Comparison of ENCODE assay signal across 9 mouse cellular contexts in the genomic region with DNA sequence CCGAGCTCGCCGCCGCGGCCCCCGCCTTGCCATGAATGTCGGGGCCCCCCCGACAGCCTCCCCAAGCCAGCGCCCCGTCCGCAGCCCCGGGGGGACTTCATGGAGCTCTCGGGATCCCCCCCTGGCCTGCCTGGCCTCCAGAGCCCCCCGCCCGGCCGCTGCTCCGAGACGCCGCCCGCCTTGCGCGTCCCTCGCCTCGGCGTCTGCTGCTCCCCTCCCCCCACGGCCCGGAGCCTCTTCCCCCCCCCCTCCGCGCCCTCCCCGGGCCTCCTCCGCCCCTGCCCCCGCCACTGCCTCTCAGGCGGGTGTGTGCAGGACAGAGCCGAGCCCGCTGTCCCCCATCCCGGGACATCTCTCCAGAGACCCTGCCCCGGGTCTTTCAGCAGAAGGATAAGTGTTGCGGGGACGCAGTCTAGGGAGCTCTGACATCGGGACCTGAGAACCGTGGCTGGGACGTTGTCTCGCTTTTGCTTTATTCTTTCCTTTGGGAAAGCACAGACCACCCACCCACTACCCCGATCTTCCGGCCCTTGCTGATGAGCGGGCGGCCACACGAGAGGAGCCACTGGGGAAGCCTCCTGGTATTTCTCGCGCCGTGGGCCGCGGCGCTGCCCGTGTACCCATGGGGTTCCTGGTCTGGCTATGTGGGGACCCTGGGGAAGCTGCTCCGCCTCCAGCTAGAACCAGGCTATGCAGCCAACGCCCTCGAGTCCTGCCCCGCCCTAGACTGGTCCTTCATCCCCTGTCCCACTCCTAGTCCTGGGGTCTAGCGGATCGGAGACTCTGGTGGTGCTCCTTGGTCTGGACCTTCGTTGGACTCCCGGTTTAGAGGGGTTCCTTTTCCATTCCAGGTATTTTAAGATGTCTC. TPM values are rescaled to one million over a fixed set of nuclear protein-coding genes. Genes with fewer than 3 reads are reported as not detected.
DNase-seq lines count a peak whose midpoint lies in the region; ATAC-seq and TF ChIP-seq lines count a peak whose summit lies in the region.
"Had no signal": no experiment of that assay in that cellular context is flagged by ENCODE, and none has a peak within 500 bp of the region (broad histone marks: within the 10 kb centered on the region; RNA-seq: fewer than 3 reads in every experiment).

No protein-coding gene starts in this region.

- peak overlapping the region; percentile 56 for H3K4me3 ChIP-seq in megakaryocyte, embryonic 14.5 days (replicated peaks)
- peak overlapping the region; percentile 70 for H3K4me3 ChIP-seq in forebrain, embryonic 10.5 days
- peak overlapping the region; percentile 65 for H3K4me3 ChIP-seq in intestine, postnatal 0 days (ENCODE audit: low read depth, low read length)
- H3K4me3 ChIP-seq in lung, postnatal 0 days (ENCODE audit: low read depth, low read length) = peak overlapping the region; percentile 58

- no peak for ATAC-seq in megakaryocyte, adult 5-6 weeks (ENCODE audit: poor library complexity, severe bottlenecking)
- ATAC-seq in intestine, postnatal 0 days = peak; percentile 34; the same call in 1 of the 2 replicates
- ATAC-seq in lung, postnatal 0 days = peak; percentile 56

- peak overlapping the region; percentile 83 for H3K4me2 ChIP-seq in intestine, postnatal 0 days (replicated peaks; ENCODE audit: low read depth)
- peak overlapping the region; percentile 81 for H3K4me2 ChIP-seq in lung, postnatal 0 days (replicated peaks; ENCODE audit: low read depth, low read length)

- WGBS in forebrain, embryonic 10.5 days = 3% methylated on average over 51 of the region's 63 CpGs
- WGBS in intestine, postnatal 0 days = 6% methylated on average over 44 of the region's 63 CpGs
- 4% methylated on average over 33 of the region's 63 CpGs for WGBS in lung, postnatal 0 days

- peaks cover 20% of the 10 kb centered on the region for H3K4me1 ChIP-seq in megakaryocyte, embryonic 14.5 days
- H3K4me1 ChIP-seq in forebrain, embryonic 10.5 days = peaks cover 62% of the 10 kb centered on the region
- no peaks in the 10 kb centered on the region for H3K4me1 ChIP-seq in intestine, postnatal 0 days (replicated peaks; ENCODE audit: control insufficient read depth, insufficient read depth, low read length)
- H3K4me1 ChIP-seq in lung, postnatal 0 days (ENCODE audit: insufficient read depth, low read depth, low read length) = no peaks in the 10 kb centered on the region

- H3K9me3 ChIP-seq in megakaryocyte, embryonic 14.5 days = no peaks in the 10 kb centered on the region
- H3K9me3 ChIP-seq in forebrain, embryonic 10.5 days = no peaks in the 10 kb centered on the region
- no peaks in the 10 kb centered on the region for H3K9me3 ChIP-seq in intestine, postnatal 0 days (ENCODE audit: control insufficient read depth)
- no peaks in the 10 kb centered on the region for H3K9me3 ChIP-seq in lung, postnatal 0 days (ENCODE audit: low read length)

- H3K27ac ChIP-seq in forebrain, embryonic 10.5 days = peak overlapping the region; percentile 89
- peak overlapping the region; percentile 50; the same call in 1 of the 2 replicates for H3K27ac ChIP-seq in intestine, postnatal 0 days (ENCODE audit: low read depth, low read length)
- peak overlapping the region; percentile 60 for H3K27ac ChIP-seq in lung, postnatal 0 days (ENCODE audit: low read length)

- peaks cover 98% of the 10 kb centered on the region for H3K27me3 ChIP-seq in megakaryocyte, embryonic 14.5 days (replicated peaks)
- H3K27me3 ChIP-seq in forebrain, embryonic 10.5 days (ENCODE audit: poor library complexity, severe bottlenecking) = peaks cover 99% of the 10 kb centered on the region
- H3K27me3 ChIP-seq in intestine, postnatal 0 days (replicated peaks; ENCODE audit: control insufficient read depth, insufficient read depth, low read length) = peaks cover 58% of the 10 kb centered on the region
- peaks cover 23% of the 10 kb centered on the region for H3K27me3 ChIP-seq in lung, postnatal 0 days (replicated peaks; ENCODE audit: insufficient read depth, low read length)

- DNase-seq in forebrain, embryonic 10.5 days (ENCODE audit: extremely low spot score, low spot score) = peak; percentile 63
- peak; percentile 42 for DNase-seq in lung, postnatal 0 days (ENCODE audit: low spot score)
- peak; percentile 77 for DNase-seq in yolk sac, embryonic 10.5 days (ENCODE audit: low spot score)
- DNase-seq in thymus, postnatal 25 days = no peak
- DNase-seq in natural killer cell, adult 2 months (ENCODE audit: low spot score in 2 of 2) = no peak

- H3K9ac ChIP-seq in intestine, postnatal 0 days (ENCODE audit: low read depth, low read length) = peak overlapping the region; percentile 60
- H3K9ac ChIP-seq in lung, postnatal 0 days (replicated peaks; ENCODE audit: low read depth) = peak overlapping the region; percentile 32; the same call in 1 of the 2 replicates

- TF ChIP-seq CTCF in intestine, postnatal 0 days (IDR thresholded peaks at IDR 0.05; ENCODE audit: low read depth) = no peak
- TF ChIP-seq CTCF in lung, postnatal 0 days (IDR thresholded peaks at IDR 0.05) = no peak

- no peak for TF ChIP-seq EP300 in lung, postnatal 0 days (IDR thresholded peaks at IDR 0.05)

- H3K36me3 ChIP-seq in megakaryocyte, embryonic 14.5 days (replicated peaks; ENCODE audit: low read length) = no peaks in the 10 kb centered on the region
- H3K36me3 ChIP-seq in forebrain, embryonic 10.5 days (replicated peaks) = no peaks in the 10 kb centered on the region
- no peaks in the 10 kb centered on the region for H3K36me3 ChIP-seq in intestine, postnatal 0 days (ENCODE audit: control insufficient read depth, insufficient read depth)
- H3K36me3 ChIP-seq in lung, postnatal 0 days (ENCODE audit: insufficient read depth, low read length) = no peaks in the 10 kb centered on the region

RNA-seq across cellular contexts. Expression of gene Myl3, which starts 2.0 kb away (rescaled TPM):
- not detected in 2 replicates for polyA plus RNA-seq in megakaryocyte, embryonic 14.5 days (2012; ENCODE audit: insufficient read depth, low replicate concordance)
- not detected in 2 replicates for total RNA-seq in megakaryocyte, adult 5-6 weeks (2015)
- total RNA-seq in megakaryocyte, adult 5-6 weeks (2017) = not detected in 2 replicates
- 0.27 and 0.54 TPM in 2 replicates for polyA plus RNA-seq in forebrain, embryonic 10.5 days (2016; fragmentation: Nextera tagmentation; extraction: Ambion mirVana)
- polyA plus RNA-seq in intestine, postnatal 0 days (2015; fragmentation: Nextera tagmentation; extraction: Ambion mirVana) = 0.16 TPM in 1 of 2 replicates, not detected in the other
- polyA plus RNA-seq in lung, postnatal 0 days (2015; fragmentation: Nextera tagmentation; extraction: Ambion mirVana) = 10.4 and 13.8 TPM in 2 replicates

RNA-seq across cellular contexts. Expression of gene Pth1r, which starts 3.3 kb away (rescaled TPM):
- polyA plus RNA-seq in megakaryocyte, embryonic 14.5 days (2012; ENCODE audit: insufficient read depth, low replicate concordance) = 0.11 TPM in 1 of 2 replicates, not detected in the other
- total RNA-seq in megakaryocyte, adult 5-6 weeks (2015) = not detected in 2 replicates
- total RNA-seq in megakaryocyte, adult 5-6 weeks (2017) = 0.77 TPM in 1 of 2 replicates, not detected in the other
- polyA plus RNA-seq in forebrain, embryonic 10.5 days (2016; fragmentation: Nextera tagmentation; extraction: Ambion mirVana) = 19.2 and 23.0 TPM in 2 replicates
- 8.9 and 9.1 TPM in 2 replicates for polyA plus RNA-seq in intestine, postnatal 0 days (2015; fragmentation: Nextera tagmentation; extraction: Ambion mirVana)
- polyA plus RNA-seq in lung, postnatal 0 days (2015; fragmentation: Nextera tagmentation; extraction: Ambion mirVana) = 19.4 and 24.4 TPM in 2 replicates

RNA-seq across cellular contexts. Expression of gene Prss42, which starts 54.3 kb away (rescaled TPM):
- polyA plus RNA-seq in megakaryocyte, embryonic 14.5 days (2012; ENCODE audit: insufficient read depth, low replicate concordance) = not detected in 2 replicates
- total RNA-seq in megakaryocyte, adult 5-6 weeks (2015) = not detected in 2 replicates
- not detected in 2 replicates for total RNA-seq in megakaryocyte, adult 5-6 weeks (2017)
- not detected in 2 replicates for polyA plus RNA-seq in forebrain, embryonic 10.5 days (2016; fragmentation: Nextera tagmentation; extraction: Ambion mirVana)
- not detected in 2 replicates for polyA plus RNA-seq in intestine, postnatal 0 days (2015; fragmentation: Nextera tagmentation; extraction: Ambion mirVana)
- not detected in 2 replicates for polyA plus RNA-seq in lung, postnatal 0 days (2015; fragmentation: Nextera tagmentation; extraction: Ambion mirVana)
- total RNA-seq: adrenal gland, postnatal 36 days had no signal

Comparison
In these comparisons a context has a peak if more than half of its experiments do, and no peak if none do; other contexts are left out.
1. DNase-seq: peak in forebrain, embryonic 10.5 days (single experiment), lung, postnatal 0 days (single experiment) and yolk sac, embryonic 10.5 days (single experiment); none in thymus, postnatal 25 days (single experiment) and natural killer cell, adult 2 months (0 of 2).
2. Peak in every context shown above with its lines, with median percentiles within 50 percentile points of each other: H3K4me3 ChIP-seq and H3K27ac ChIP-seq.